Mouse (Mus musculus): ENCODE results near the gene Mctp1.
"Not testable (repeated sequence)": the region's sequence is repeated elsewhere in the genome, so short reads cannot be mapped to it uniquely, and the experiment has no call there.

Gene Mctp1

DNA sequence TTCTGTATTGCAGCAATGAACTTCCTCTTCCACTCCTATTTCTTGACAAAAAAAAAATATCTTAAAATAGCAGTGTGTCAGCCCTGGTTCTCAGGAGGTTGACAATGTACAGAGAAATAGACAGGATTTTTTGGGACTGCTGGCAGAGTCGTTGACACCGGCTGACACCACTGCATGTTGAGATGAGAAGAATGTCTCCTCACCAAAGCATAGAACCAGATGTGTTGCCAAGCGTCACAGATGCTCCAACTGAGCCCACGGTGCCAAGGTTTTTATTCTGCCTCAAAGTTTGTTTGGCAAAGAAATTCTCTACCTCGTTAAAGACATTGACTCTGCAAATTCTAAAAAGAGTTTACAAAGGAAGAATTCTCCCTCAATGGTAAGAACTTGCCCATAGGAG, 548.6 kb downstream of the Mctp1 start:
- DNase-seq (ENCODE audit: low read depth, low spot score) = no peak

DNA sequence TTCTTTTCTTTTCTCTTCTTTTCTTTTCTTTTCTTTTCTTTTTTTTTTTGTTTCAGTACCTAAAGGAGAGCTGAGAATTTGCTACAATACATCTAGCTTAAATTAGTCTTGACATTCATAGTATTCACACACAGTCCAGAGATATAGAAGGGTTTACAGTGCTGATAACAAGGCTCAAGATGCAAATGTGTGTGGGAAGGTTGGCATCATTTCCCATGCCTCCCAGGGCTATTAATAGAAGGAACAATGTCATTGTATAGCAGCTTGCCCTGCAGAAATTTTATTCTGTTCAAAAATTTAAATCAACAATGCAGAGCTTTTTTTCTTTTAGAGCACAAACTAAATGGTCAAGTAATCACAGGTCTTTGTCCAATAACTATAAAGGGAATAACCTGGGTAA, 564.9 kb downstream of the Mctp1 start:
- no peak for DNase-seq (ENCODE audit: low read depth, low spot score)

DNA sequence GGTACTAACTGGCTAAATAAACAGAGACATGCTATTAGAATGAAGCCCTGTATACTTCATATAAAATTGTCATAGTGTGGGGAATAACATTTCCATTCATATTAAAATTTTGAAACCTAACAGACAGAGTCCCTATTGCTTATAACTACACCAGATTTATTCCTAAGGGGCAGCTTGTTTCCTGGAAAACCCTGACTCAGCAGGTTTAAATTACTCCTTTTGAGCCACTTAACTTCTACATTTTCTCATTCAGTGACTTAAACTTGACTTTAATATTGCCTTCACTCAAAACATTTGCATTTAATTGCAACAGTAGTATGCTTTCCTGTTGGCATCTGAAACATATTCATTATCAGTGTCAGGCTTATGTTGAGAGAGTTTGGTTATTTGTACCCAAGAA, 583.3 kb downstream of the Mctp1 start:
- DNase-seq (ENCODE audit: low read depth, low spot score) = no peak

DNA sequence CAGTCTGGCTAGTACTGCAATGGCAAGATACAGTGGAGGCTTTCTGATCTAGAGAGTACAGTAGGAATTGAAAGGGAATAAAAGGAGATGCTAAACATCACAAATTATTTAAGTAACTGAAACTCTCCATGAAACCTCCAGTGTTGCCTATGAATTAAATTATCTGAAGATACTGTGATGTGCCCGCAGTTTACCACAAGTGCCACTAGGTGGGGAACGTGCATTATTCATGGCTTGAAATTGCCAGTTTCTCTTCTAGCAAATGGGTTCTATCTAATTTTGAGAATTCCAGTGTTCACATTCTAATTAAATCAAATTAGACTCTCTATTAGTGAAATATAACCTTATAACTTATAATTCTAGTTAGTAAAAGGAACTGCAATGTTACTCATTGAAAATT, 585.1 kb downstream of the Mctp1 start:
- peak; percentile 25 for DNase-seq (ENCODE audit: low read depth, low spot score)

DNA sequence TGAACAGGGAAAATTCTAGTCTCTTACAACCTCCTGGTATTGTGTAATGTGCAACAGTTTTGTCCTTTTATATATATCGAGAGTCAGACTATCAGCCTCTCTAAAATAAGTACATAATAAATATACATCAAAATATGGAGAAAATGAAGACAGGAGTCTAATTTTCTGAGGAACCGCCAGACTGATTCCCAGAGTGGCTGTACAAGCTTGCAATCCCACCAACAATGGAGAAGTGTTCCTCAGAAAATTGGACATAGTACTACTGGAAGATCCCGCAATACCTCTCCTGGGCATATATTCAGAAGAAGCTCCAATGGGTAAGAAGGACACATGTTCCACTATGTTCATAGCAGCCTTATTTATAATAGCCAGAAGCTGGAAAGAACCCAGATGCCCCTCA, 586.7 kb downstream of the Mctp1 start:
- DNase-seq (ENCODE audit: low read depth, low spot score) = not testable (repeated sequence)

DNA sequence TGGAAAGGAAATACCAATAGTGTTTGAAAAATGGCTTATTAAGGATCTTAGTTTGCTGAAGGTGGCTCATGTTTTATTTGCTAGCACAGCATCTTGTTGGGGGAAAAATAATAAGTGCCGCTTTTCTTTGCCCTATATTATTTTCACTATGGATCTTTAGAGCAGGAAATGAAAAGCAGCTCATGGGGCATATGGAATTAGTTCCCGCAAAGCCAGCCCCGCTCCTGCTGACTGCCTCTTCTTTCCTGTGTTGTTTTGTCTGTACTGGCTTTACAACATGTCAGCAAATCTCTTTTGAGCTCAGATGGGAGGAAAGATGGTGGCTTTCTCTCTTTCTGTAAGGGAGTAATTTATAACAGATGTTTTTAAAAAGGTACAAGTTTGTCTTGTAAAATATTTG, 618.3 kb downstream of the Mctp1 start:
- DNase-seq (ENCODE audit: low read depth, low spot score) = no peak

DNA sequence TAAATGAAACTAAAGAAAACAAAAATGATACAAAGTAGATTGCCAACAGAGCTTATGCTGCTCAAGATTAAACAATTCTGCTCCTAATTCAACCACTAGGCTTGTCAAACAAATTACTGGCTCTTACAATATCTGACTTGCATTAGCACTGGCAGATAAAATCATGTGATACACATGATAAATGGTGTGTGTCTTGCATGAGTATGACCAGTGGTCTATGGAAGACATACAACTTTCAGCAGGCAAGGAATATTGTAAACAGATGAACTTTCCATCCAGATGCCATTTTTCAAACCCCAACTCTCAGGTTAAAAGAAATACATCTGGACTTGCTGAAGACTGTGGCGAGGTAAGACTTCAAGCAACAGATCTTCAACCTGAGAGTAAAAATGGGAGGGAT, 619.3 kb downstream of the Mctp1 start:
- no peak for DNase-seq (ENCODE audit: low read depth, low spot score)

DNA sequence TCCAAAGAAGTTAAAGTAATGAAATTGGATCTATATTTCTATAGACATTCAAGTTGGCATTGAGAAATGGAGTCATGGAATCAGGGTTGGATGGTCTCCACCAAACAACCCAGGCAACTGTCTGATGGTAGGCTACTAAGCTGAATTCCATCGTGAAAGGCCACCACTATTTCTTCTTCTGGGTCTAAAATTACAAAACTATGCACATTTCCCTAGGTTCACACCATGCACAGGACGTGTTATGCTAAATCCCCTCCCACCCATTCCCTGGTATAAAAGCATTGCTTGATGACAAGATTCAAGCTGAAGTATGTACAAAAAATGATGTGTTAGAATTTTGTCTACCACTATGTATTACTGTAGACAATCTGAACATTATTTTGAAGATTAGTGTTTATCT, 634.5 kb downstream of the Mctp1 start:
- DNase-seq (ENCODE audit: low read depth, low spot score) = no peak

DNA sequence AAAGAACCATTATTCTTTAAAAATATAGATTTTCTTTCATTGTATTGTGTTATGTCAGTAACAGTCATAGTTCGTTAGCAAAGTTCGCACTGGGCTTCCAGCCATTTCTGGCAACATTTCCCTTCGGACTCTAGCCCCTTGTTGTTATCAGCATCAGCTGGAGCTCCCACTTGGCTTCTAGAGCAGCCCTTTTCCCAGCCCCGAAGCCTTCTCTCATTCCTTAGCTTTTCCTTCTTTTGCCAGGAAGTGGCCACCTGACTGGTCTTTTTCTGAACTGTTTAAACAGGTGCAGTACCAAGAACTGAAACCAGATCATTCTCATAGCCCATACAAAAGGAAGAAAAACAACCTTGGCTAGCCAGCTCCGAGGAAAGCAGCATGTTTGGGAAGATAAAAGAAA, 645.3 kb downstream of the Mctp1 start:
- DNase-seq (ENCODE audit: low read depth, low spot score) = no peak

DNA sequence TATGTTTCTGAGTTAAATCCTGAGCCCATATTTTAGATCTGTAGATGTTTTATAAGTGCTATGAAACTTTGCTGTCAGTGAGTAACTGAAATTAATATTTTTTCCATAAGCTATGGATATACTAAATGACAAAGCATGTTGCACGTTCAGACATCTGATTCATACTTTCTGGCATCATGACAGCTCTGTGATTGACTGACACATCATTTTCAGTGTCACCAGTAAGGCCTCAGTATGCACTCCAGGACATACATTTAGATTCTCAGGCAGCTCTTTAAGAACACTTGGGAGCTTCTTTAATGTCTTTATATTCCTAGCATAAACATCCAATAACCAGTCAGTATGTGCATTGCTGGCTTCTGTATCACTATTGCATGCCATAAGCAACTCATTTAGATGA, 659.0 kb downstream of the Mctp1 start:
- DNase-seq (ENCODE audit: low read depth, low spot score) = no peak

DNA sequence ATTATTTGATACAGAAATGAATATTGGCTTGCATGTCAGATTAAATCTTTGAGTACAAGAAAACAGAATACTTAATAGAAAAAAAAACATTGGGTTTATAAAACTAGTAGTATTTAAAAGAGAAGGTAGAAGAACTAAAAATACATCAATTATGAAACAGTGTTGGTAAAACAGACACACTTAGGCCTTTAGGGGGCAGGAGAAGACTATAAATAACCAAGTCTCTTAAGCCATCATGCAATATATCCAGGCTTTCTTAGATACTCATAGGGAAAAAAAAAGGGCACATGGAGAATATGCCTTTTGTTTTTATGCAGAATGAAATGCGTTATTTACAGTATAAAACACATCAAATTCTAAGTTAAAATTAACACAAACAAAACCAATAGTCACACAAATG, 661.0 kb downstream of the Mctp1 start:
- DNase-seq (ENCODE audit: low read depth, low spot score) = peak; percentile 34

DNA sequence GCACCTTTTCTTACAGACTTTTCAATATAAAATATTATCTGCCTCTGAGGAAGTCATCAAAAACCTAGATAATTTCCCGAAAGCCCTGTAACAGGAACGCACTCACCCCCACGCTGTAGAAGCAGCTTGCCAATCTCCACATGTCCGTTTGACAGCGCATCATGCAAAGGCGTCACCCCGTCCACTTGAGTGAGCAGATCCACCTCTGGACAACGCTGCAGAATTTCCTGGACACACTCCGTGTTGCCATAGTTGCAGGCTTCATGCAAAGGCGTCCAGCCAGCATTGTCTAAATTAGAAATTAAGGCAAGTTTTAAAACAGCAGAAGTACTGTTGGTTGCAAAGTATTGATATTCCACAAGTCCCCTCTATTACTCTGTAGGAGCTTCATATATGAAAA, 662.1 kb downstream of the Mctp1 start:
- no peak for DNase-seq (ENCODE audit: low read depth, low spot score)

DNA sequence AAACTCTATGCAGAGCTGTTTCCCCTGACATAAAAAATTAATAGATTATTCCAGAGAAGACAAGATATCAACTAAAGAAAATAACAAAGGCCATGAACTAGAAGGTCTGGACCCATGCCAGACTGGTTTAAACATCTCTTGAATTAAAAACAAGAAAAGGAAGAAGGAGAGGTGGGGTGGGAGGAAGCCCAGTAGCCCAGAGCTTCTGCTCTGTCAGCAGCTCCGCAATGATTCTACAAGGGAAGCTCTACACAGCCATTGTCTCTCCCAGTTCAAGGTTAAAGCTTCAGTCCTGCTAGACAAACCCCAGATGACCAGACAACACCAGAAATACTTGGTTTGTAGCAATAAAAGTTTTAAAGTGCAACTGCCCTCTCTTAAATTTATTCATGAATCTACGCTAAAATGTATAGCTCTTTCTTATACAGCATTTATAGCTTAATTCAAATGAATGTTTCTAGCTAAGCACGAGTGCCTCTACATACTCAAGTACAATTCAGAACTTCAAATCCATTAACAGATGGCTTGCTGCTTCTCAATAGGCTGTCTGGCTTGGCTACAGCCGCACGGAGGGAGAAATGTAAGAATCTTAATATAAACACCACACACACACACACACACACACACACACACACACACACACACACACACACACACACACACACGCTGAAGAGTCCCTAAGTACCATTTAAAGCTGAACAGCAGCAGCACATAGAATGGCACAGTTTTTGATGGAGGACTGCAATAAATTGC, 663.0 kb downstream of the Mctp1 start:
- no peak for DNase-seq (ENCODE audit: low read depth, low spot score)

DNA sequence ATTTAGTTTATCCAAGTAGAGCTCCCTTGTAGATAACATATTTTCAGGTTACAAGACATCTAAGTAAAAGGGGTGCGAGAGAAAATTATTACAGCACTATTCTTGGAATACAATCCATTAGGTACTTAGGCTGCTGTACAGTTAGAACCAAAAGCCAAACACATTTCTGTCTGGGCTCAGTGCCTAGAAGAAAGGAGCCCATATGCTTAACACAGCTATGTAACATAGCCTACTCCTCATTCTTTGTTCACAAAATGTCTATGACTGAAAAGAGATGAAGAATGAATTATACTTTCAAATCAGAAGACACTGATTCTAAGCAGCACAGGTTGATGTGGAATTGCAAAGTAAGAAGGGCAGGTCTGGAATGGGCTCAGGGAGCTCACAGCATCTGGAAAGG, 664.1 kb downstream of the Mctp1 start:
- no peak for DNase-seq (ENCODE audit: low read depth, low spot score)

DNA sequence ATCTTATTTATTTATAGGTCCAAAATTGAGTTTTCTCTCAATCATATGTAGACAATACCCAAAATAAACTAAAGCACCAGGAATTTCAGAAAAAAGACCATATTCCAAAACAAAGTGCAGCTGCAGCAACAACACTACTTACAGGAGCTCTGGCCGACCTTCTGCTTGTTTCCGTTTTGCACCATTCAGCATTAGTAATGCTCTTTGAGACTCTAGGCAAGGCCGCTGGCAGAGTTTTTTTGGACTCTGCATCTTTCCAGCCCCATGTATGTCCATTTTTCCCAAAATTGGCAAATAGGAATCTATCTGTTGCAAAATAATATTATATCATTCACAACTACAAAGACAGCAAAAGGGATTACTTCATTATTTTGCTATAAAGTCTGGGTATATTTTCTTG, 665.4 kb downstream of the Mctp1 start:
- no peak for DNase-seq (ENCODE audit: low read depth, low spot score)

DNA sequence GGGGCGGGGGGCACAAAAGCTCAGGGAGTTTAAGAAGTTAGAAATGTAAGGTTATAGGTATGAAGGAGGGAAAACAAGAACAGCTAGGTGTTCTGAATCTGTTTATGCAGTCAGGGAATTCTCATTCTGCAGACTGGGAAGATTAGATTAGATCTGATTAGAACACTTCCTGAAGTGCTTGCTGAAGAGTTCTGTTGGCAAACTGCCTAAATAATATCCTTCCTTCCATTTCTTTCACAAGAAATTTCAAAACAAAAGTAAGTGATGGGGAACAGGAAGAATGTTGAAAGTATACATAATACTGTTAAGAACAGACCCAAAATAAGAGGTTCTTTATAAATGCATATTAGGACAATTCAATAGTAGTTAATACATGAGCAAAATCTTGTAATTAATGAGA, 678.9 kb downstream of the Mctp1 start:
- DNase-seq (ENCODE audit: low read depth, low spot score) = no peak

DNA sequence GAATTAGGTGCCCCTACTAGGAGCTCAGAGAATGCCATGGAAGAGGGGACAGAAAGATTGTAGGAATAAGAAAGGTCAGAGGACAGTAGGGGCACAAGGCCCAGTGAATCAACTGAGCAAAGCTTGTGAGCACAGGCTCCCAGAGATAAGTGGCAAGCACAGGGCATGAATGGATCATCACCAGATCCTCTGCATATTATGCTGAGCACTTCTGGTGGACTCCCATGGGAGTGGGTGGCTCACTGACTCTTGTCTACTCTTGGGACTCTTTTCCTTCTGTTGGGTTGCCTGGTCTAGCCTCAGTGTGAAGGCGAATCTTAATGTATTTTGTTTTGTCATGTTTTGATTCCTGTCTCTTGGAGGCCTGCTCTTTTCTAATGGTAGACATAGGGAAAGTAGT, 684.5 kb downstream of the Mctp1 start:
- DNase-seq (ENCODE audit: low read depth, low spot score) = no peak

DNA sequence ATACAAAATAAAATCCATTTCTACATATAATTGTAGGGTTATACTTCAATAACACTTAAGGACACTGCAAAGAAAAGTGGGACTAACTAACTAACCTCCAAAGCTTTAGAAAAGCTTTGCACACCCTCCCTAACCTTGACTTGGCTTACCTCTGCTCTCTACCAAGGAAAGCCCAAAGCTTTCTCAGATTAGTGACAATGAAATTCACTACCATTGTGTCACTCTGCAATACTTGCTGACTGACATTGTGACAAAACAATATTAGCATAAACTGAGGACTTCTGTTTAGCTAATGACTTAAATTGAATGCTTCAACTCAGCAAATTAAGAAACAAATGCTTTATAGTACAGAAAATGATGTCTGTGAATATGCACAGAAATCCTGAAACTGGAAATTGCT, 687.7 kb downstream of the Mctp1 start:
- no peak for DNase-seq (ENCODE audit: low read depth, low spot score)

All from CD4-positive, CD25-positive, alpha-beta regulatory T cell, adult 2 months (primary cell).